Mouse (Mus musculus) bone marrow macrophage, adult 2 months (primary cell): ENCODE measurements around the gene Zfp963.

Source experiments
- CTCF ChIP-seq: IDR thresholded peaks from 2 replicates; pipeline ENCODE4 v1.5.1; 2012; ENCODE audit warnings: low read depth, mild to moderate bottlenecking, low read length, moderate library complexity
- POLR2A ChIP-seq: IDR thresholded peaks from 2 replicates; pipeline ENCODE4 v1.6.1; 2012; ENCODE audit warnings: mild to moderate bottlenecking, low read depth, low read length, borderline replicate concordance

DNA sequence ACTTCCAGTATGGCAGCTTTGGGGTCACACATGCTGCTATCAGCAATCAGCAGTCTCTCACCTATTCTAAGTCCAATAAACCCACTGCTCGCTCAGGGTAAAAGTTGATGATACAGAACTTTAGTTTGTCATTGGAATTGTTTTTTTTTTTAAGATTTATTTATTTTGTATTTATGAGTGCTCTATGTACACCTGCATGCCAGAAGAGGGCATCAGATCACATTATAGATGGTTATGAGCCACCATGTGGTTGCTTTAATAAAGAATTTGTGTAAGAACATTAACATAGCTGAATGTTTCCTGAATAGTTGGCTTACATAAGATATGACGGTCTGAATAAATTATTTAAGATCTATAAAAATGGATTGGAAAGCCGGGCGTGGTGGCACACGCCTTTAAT, 8.5 kb upstream of the Zfp963 start:
- no peak for TF ChIP-seq POLR2A
- no peak for TF ChIP-seq CTCF
